Comparison of ENCODE assay signal across 8 mouse cellular contexts in the genomic region with DNA sequence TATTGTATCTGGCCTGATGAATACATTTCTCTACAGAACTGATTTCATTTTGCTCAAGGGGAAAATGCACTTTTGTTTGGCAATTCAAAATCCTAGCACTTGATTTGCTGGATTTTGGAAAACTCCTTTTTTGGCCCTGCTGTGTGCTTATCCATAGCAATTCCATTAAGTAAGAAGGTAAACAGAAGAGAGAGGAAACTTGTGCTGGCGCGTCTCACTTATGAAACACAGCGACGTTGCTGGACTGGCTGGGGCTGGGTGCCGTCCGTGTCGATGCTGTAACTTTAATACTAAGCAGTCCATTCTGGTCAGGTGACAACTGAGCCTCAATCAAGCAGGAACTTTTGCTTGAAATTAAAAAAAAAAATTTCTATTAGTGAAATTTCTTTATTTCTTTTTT. TPM values are rescaled to one million over a fixed set of nuclear protein-coding genes. Genes with fewer than 3 reads are reported as not detected.
DNase-seq lines count a peak whose midpoint lies in the region; ATAC-seq lines count a peak whose summit lies in the region.

No protein-coding gene starts in this region.

- peaks cover 23% of the 10 kb centered on the region for H3K4me1 ChIP-seq in kidney, embryonic 15.5 days
- peaks cover 36% of the 10 kb centered on the region for H3K4me1 ChIP-seq in brown adipose tissue, adult 24 weeks (ENCODE audit: control insufficient read depth, insufficient read depth, insufficient read length, low read length)
- H3K4me1 ChIP-seq in heart, embryonic 12.5 days (replicated peaks) = peaks cover 44% of the 10 kb centered on the region

- 36% methylated on average over 7 of the region's 7 CpGs for WGBS in kidney, embryonic 15.5 days
- WGBS in heart, embryonic 12.5 days = 11% methylated on average over 7 of the region's 7 CpGs

- ATAC-seq in kidney, embryonic 15.5 days (replicated peaks; ENCODE audit: low FRiP score) = no peak
- peak; percentile 61; the same call in 1 of the 2 replicates for ATAC-seq in heart, embryonic 12.5 days (ENCODE audit: insufficient number of reproducible peaks, low FRiP score)

- no peaks in the 10 kb centered on the region for H3K9me3 ChIP-seq in kidney, embryonic 15.5 days (replicated peaks)
- H3K9me3 ChIP-seq in heart, embryonic 12.5 days (replicated peaks) = no peaks in the 10 kb centered on the region

- peaks cover 47% of the 10 kb centered on the region for H3K36me3 ChIP-seq in kidney, embryonic 15.5 days
- H3K36me3 ChIP-seq in heart, embryonic 12.5 days = peaks cover 44% of the 10 kb centered on the region

- 0 out of 2 replicates have a peak overlapping the region, but pooled peaks have one; percentile 46 for H3K27ac ChIP-seq in kidney, embryonic 15.5 days
- peak overlapping the region; percentile 91 for H3K27ac ChIP-seq in brown adipose tissue, adult 24 weeks (replicated peaks; ENCODE audit: low read depth, low read length)
- peak overlapping the region; percentile 68 for H3K27ac ChIP-seq in heart, embryonic 12.5 days (ENCODE audit: poor library complexity, severe bottlenecking)

- no peak overlapping the region for H3K9ac ChIP-seq in kidney, embryonic 15.5 days
- no peak overlapping the region for H3K9ac ChIP-seq in heart, embryonic 12.5 days

- no peak overlapping the region for H3K4me3 ChIP-seq in kidney, embryonic 15.5 days (replicated peaks)
- H3K4me3 ChIP-seq in brown adipose tissue, adult 24 weeks (ENCODE audit: insufficient read depth, low read depth, low read length) = no peak overlapping the region; the same call in 1 of the 2 replicates
- no peak overlapping the region for H3K4me3 ChIP-seq in heart, embryonic 12.5 days

- DNase-seq in kidney, adult 8-10 months = no peak
- DNase-seq in lung, postnatal 10 days = peak; percentile 64
- DNase-seq in neural tube, embryonic 10.5 days (ENCODE audit: extremely low spot score, low spot score) = no peak
- DNase-seq in cerebellum, postnatal 4 days (ENCODE audit: low spot score in 2 of 2) = no peak
- no peak for DNase-seq in layer of hippocampus, postnatal 14 days (ENCODE audit: low spot score in 2 of 2)

- no peaks in the 10 kb centered on the region for H3K27me3 ChIP-seq in kidney, embryonic 15.5 days
- H3K27me3 ChIP-seq in heart, embryonic 12.5 days (replicated peaks) = no peaks in the 10 kb centered on the region

- no peak overlapping the region for H3K4me2 ChIP-seq in kidney, embryonic 15.5 days
- peak overlapping the region; percentile 26; the same call in 1 of the 2 replicates for H3K4me2 ChIP-seq in heart, embryonic 12.5 days

RNA-seq across cellular contexts. Expression of a gene that starts 8.6 kb away (rescaled TPM):
- polyA plus RNA-seq in kidney, embryonic 15.5 days (2015; fragmentation: Nextera tagmentation; extraction: Ambion mirVana) = 58.1 and 63.7 TPM in 2 replicates
- 28.4 and 31.5 TPM in 2 replicates for polyA plus RNA-seq in brown adipose tissue, adult 24 weeks (2012; ENCODE audit: insufficient read depth, insufficient read length, missing spikeins)
- 69.6 and 74.5 TPM in 2 replicates for polyA plus RNA-seq in heart, embryonic 12.5 days (2016; fragmentation: Nextera tagmentation; extraction: Ambion mirVana)
- total RNA-seq in layer of hippocampus, postnatal 14 days (2021) = 10 to 100 TPM; 29.9 to 38.2 TPM
